Mouse (Mus musculus) spleen, postnatal 4 days (tissue): ENCODE measurements around the gene Stxbp1.
A peak's percentile ranks its signal among the peaks of the same experiment; 100 is the strongest.

Experiments used
- DNase-seq, 2 experiments: peaks; one replicate each; pipeline ENCODE4 v3.0.0; 2022; ENCODE audit warnings: low spot score in 2 of 2

Gene Stxbp1

DNA sequence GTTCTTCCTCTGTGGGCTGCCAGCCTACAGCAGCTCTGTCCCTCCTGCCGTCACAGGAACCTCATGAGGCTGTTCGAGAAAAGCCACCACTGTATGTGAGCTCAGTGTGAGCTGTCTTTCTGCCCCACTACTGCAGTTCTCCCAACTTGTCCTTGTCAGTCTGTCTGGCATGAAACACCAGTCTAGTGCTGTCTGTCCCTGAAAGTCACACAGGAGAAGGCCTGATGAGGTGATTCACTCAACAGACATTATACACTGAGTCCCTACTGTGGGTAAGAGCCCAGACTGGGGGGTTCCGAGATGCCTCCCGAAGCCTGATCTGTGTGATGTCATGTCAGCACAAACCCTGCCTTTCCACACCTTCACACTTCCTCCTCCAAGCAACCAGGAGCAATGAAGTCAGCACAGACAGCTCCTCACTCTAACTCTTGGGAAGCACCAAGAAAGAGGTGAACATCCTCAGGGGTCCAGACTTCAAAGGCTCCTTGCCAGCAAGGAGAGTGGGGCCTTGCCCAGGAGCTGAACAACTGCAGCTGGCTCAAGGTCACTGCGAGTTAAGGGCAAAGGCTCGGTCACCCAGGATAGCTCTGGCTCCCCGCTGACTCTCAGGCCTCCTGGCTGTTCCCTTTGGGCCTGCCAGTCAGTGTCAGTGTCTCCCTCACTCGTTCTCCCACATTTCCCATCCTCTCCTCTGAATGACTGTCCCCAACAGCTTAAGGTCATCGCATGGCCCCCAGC lies 8.7 kb downstream of the Stxbp1 start:
- no peak for DNase-seq

DNA sequence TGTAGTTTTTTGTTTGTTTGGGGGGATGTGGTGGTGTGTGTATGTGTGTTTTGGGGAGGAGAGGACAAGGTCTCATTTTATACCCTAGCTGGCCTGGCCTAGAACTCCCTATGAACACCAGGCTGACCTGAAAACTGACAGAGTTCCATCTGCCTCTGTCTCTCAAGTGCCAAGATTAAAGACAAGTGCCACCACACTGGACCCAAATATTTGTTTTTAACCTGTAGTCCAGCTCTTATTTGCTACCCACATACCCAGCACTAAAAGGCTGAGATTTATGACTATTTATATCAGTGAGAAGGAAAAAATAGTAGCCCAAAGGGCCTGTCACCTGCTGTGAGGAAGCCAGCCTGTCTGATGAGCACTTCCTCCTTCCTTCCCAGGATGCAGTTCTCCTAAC lies 11.5 kb downstream of the Stxbp1 start:
- no peak for DNase-seq

DNA sequence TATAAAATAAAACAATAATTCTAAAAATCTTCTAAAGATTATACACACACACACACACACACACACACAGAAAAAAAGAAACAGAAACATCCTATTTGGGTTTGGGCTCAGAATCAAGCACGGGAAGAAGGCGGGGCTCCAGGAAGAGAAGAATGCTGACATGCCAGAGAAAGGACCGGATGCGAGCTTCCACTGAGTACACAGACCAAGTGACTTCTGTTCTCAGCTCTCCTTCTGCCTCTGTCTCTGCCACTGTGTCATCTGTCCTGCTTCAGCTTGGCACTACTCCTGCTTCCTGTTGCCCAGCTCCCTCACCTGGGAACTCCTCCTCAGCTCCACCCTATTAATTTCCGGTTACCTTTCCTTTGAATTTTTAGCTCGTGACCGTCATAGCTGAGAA lies 12.5 kb downstream of the Stxbp1 start:
- DNase-seq, result no peak

DNA sequence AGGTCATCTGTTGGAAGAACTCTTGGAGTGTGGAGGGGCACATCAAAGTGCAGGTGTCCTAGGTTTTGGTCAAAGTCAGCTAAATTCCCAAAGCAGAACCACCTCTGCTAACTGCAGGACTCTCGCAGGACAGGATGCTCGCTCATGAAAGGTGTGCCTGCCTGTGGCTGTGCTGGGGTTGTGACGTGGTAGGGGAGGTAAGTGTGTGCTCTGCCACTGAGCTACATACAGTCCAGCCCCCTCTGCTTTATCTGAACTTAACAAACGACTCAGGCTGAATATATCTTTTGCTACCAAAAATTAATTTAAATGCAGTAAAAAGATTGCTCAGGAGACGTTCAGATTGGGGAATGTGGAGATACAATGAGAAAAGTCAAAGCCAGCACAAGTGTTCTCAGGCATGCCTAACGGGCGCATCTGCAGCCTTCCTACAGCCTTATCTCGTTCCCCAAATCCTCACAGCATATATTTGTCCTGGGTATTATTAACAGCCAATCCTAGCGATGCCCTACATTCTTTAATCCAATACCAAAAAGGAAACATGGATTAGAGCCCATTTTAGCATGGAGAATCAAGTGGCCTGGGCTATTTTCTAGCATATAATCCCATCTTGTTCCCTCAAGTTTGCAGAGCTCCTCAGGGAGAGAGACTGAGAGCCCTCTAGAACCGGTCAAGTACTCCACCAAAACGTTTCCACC lies 17.9 kb downstream of the Stxbp1 start:
- no peak for DNase-seq

DNA sequence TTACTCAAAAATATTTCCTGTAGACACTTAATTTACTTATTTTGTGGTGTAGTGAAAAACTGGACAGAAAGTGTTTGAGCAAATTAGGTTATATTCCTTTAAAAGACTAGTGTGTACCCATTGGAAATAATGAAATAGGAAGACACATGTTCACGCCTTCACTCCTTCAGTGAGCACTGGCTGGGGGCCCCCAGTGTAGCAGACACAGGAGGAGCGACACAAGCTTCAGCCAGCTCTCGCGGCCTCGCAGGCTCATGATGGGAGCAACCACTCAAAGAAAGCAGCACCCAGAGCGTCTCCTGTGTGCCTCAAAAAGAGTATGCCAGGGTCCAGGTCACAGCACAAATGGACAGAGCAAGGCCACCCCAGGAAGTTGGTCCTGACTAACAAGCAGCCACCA lies 21.2 kb downstream of the Stxbp1 start:
- no peak for DNase-seq

DNA sequence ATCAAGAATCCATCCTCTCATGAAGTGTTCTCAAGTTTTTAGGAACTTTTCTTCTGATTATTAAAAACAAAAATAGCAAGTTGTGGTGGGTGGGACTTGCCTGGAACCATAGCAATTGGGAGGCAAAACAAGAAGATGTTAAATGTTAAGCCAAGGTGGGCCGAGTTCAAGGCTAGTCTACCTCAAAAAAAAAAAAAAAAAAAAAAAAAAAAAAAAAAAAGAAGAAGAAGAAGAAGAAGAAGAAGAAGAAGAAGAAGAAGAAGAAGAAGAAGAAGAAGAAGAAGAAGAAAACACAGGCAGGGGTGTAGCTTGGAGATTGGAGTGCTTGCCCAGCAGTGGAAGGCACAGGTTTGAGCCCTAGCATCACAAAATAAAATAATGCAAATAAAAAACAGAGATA lies 22.3 kb downstream of the Stxbp1 start:
- DNase-seq, result no peak

DNA sequence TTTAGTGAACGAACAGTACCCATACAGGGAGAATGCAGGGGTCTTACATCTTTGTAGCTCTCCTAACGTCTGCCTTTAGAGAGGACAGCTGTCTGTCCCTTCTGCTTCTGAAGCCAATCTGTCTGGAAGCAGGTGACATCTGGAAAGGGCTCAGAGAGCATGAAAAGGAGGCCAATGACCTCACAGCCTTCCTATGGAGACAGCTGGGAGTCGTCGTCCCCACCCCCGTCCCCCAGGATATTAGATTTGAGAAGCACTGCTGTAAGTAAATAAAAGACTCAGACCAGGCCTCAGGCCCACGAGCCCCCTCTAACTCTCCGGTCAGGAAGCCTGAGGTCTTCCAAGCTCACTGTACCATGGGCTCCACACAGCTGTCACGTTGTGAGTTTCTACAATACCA lies 22.9 kb downstream of the Stxbp1 start:
- DNase-seq, result no peak

DNA sequence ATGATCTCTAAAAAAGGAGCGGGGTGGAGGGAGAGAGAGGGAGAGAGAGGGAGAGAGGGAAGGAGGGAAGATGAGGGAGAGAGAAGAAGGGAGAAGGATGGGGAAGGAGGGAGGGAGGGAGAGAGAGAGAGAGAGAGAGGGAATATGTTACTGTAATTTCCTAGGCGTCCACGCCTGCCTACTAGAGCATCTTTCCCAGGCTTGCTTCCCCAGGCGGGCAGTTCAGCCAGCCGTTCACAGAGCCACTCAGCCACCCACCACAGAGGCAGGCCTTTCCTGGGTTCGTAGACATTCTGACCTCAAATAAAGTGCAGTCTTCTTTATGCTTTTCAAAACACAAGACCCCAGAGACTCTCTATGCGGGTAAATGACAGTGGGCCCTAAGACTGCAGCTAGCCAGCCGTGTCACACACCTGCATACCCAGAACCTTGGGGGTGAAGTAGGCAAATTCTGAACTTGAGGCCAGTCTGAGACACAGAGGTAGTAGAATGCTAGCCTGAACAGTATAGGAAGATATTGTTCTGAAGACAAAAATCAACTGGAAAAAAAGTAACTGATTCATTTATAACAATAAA lies 23.4 kb downstream of the Stxbp1 start:
- DNase-seq, result no peak

DNA sequence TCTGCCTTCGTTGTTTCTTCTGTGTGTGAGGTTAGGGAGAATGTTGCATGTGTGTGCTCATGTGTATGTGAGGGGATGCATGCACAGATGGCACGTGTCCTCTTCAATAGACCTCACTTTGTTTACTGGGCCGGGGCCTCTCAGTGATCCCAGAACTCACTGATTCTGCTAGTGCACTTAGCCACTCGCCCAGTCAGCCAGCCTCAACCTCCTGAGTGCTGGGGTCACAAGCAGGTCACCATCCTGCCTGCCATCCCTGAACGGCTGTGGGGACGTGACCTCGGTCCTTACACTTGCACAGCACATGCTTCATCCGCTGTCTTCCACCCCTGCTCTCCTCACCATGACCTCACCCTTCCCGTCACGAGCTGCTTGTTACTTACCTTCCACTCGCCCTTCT lies 23.9 kb downstream of the Stxbp1 start:
- no peak for DNase-seq

DNA sequence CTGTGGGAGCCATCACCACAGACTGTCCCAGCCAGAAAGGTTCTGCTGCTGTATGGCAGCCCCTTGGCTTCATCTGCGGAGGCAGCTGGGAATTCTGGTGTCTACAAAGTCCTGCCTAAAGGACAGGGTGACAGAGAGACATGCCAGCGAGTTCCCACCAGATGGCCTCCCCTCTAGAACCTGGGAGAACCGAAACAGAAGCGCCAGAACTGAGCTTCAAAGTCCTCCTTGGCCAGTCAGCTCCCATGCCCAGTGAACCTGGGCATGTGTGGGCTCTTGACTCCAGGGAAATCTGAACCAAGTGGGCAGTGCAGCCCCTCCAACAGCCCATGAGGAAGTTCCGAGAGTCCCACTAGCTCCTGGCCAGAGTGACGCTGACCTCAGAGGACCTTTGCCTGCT lies 24.4 kb downstream of the Stxbp1 start:
- no peak for DNase-seq

DNA sequence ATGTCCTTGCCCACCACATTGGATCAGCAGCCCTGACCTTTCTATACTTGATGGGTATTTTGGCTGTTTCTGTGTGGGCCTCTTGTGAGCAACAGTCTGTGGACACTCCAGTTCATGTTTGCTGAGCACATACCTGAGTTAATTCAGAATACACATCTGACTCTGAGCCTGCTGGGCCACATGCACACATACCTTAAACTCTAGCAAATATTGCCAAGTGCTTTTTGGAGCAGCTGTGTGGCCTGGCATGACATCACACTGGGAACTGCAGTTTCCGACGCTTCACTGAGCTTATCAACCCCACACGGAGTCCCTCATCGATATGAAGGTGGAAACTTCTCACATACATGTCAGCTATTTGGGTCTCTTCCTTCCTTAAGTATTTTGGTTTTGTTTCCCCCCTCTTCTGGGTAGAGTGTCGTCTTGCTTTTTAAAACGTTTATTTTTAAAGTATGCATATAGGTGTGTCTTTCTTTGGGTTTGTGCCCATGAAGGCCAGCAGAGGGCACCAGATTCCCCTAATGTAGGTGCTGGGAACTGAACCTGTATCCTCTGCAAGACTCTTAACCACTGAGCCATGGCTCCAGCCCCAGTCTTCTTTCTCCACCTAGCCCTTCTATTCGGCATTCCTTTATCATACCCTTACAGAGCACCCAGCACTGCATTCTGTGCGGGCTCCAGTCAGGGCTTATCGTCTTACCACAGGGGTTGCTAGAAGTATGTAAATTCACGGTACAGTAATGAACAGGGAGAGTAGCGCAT lies 25.8 kb downstream of the Stxbp1 start:
- DNase-seq, result peak; percentile 45 to 75

DNA sequence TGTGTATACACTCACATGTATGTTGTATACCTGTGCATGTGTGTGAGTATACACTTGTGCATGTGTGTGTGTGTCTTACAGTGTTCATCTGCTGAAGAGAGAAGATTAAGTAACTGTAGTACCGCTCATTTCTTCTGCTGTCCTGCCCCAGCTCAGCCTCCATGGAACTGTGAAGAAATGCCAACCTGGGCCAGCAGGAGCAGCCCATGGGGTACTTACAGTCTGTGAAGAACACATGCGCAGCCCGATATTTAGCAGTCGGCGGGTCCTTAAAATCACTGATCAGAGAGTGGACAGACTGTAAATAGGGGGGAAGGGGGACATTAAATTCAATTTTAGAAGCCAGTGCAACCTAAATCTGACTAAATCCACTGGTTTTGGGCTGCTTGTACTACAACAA lies 28.8 kb downstream of the Stxbp1 start:
- no peak for DNase-seq

DNA sequence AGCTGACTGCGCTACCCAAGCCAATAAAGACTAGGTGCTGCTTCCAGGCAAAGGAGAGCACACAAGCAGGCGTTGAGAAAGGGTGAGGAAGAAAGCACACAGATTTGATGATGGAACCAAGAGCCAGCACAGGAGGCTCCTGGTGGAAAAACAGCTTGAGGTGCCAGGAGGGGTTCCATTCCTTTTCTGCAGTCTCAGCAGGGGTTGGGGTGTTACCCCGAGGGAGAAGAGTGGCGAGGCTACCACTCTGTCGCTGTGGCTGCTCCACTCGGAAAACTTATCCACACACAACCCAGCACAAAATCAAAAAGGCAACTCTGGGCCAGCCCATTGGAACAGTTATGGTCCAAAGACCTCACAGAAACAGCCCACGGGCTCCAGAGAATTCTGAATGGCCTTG lies 29.5 kb downstream of the Stxbp1 start:
- DNase-seq, result no peak

DNA sequence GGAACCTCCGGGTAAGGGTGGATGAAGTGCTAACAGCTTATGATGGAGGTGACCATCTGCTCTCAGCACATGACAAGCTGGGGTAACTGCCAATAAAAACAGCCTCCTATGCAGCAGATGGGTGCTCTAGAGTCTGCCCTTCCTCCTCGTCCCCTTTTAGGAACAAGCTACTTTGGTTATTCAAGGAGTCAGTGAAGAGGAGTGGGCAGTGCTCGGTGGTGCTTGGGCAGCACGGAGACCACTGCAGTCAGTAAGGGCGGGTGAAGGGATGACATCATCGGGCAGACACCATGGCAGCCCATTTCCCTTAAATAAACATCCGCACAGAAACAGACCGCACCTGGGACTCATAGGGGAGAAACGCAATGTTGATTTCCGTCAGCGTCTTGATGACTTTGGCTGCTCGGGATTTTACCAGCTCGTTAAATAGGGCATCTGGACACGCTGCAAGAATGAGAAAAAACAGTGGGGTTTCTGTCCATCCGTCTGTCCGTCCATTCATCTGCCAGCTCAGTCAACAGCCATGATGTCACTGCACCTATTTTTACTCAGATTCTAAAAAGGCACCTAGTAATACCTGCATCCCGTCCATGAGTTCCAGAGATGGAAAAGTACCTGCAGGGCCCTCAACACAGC lies 30.0 kb downstream of the Stxbp1 start:
- DNase-seq, result no peak

DNA sequence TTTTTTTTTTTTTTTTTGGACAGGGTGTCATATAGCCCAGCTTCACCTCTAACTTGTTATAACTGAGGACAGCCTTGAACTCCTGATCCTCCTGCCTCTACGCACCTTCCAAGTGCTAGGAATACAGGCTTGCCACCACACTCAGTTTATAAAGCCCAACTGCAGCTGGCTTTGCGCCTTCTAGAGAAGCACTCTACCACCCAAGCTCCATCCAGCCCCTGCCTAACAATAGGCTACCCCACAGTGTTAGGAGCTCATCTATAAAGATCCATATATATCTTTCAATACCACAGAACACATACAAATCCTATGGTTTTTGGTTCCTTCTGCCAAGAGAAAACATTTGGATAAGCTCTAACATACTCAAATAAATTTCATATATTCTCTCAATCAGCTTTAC lies 30.5 kb downstream of the Stxbp1 start:
- no peak for DNase-seq

DNA sequence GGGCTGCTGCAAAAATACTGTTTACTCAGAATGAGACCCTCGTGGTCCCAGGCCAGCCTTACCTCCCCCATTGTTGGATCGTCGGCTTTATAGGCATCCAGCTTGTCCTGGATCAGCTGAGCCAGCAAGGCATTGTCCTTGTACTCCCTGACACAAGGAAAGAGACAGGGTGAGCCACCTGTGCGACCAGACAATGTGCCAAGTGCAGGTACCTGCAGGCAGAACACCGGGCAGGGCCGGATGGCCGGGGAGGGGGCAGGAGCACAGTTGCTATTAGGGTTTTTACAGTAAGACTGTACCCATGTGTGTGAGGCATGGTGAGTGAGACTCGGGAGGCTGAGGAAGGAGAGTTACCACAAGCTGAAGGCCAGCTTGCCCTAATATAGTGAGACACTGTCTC lies 35.1 kb downstream of the Stxbp1 start:
- no peak for DNase-seq

DNA sequence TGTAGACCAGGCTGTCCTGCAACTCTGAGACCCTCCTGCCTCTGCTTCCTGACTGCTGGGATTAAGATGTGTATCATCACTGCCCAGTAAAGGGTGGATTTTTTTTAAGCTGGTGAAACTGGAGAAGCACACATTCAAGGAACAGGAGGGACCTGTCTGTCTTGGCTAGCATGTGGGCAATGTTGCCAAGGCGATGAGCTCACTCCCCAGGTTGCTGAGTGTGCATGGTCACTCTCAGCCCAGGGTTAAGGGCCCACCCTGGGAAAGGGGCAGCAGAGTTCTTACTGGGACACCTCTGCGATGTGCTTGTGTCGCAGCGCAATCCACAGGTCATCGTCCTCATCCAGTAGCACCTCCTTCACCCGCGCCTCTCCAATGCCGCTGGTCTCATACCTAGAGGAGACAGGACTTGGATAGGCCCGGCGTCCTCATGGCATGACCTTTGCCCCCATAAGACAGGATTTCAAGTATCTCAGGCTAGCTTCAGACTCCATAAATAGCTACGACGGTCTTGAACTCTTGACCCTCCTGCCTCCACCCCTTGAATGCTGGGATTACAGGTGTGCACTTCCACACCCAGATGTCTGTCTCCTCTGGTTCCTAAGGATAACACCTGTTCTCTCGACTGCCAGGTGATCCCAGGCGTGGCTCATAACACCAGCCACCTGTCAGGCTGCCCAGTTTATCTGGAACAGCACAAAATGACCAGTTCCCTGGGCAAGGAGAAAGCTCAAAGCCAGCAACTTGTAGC lies 38.1 kb downstream of the Stxbp1 start:
- no peak for DNase-seq

DNA sequence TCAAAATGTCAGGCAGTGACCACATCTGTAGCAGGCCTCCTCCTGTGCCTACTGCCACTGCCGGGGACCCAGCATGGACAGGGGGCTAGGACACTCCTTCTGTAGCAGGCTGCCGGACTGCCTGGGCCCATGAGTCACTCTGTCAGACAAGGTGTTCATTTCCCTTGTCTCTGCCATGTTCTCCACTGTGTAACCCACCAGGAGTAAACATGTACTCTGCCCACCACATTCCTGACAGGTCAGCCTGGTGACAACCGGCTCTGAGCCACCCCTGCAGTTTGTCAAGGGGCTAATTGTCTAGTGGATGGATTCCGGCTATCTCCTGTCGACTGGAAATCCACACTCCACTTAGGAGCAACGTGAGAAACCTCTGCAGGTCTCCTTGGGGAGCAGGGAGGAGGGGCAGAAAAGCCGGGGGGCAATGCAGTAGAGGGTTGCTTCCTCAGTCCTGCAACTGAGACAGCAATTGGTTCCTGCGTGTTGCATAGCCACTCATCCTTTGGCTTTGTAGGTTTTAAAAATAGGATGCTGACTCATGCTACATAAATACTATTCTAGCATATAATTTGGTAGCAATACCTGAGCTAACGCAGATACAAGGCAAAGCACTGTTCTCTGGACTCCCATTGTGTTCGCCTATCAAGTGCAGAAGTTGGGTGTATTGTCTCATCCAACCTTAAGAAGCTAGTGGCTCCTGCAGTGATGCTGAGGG lies 48.6 kb downstream of the Stxbp1 start:
- DNase-seq, result no peak

DNA sequence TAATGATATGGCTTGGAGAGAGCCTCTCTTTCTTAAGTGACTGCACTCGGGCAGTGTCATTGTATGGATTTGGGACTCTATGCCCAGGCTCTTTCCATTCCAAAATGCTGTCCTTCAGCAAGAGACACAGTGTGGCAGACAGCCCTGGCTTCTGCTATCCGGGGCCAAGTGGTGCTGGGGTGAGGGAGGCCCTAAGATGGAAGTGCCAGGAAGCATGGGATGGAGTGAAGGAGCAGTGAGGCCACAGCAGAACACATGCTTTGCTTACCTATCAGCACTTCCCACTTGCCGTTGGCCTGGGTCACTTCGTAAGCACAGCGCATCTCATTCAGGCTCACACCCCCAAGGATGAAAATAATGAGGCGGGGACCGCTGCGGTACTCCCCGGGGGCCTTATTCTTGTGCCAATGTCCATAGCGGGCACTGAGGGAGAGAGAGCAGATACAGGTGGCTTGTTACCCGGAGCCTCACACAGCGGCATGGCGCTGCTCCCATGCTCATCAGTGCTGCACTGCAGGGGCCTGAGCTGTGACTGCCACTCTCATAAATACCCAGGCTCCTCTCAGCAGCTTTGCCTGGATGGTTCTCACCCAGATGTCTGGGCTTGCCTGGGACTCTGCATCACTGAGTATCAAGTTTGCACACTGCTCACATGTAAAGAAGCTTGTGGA lies 51.2 kb downstream of the Stxbp1 start:
- DNase-seq, result no peak

DNA sequence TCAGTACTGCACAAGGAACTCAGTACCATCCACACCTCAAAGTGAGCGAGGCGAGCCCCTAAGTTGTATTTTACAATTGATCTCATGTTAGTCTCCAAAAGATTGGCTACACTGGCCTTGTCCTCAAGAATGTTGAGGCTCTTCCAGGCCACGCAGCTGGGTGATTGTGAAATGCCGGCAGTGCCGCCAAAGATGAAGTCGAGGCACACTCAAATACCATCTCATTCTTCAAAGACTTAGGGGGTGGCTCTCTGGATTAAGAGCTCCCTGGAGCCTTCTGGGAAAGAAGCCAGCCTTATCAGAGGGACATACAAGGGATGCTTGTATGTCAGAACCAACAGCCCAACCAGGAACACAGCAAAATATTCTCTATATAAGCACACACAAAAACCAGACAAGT lies 55.7 kb downstream of the Stxbp1 start:
- DNase-seq, result no peak
